Mouse (Mus musculus): Measurements from ENCODE around the gene N4bp2.

DNA sequence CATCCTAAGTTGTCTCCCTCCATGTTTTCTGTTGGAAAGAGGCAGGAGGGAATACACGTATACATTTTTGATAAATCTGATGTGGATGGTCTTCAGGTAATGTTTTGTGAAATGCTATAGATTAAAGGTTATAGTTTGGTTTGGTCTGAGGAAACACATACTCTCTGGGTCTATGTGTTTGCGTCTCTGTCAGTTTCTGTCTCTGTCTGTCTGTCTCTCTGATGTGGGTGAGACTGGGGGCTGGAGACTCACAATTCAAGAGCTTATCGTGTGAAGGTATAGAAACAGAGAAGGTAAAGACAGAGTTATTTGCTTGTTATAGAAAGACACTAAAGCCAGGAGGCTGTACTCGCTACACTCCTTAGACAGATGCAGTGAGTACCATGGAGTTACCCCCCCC lies 106.3 kb downstream of the N4bp2 start:
- no peak for TF ChIP-seq ZNF384 (IDR thresholded peaks at IDR 0.05; ENCODE audit: low read depth, low read length)
- TF ChIP-seq HCFC1 (IDR thresholded peaks at IDR 0.05; ENCODE audit: borderline replicate concordance, insufficient read depth, low read length): no peak
- TF ChIP-seq ZC3H11A (IDR thresholded peaks at IDR 0.05; ENCODE audit: borderline replicate concordance, low read depth, low read length): no peak
- no peak for TF ChIP-seq MAFK (IDR thresholded peaks at IDR 0.05; ENCODE audit: insufficient read depth, low read depth, low read length)
